Mouse (Mus musculus) lung, postnatal 0 days (tissue): Measurements from ENCODE around the gene Ahdc1. TPM values are rescaled to one million over a fixed set of nuclear protein-coding genes. Genes with fewer than 3 reads are reported as not detected.
"Not testable (repeated sequence)": the region's sequence is repeated elsewhere in the genome, so short reads cannot be mapped to it uniquely, and the experiment has no call there.

Experiments used
- ATAC-seq: fragments of 200-750 bp; cut with Nextera tagmentation; 2 replicates; pipeline ENCODE4 v1.8.0; 2017; ENCODE audit warnings: moderate library complexity
- DNase-seq: peaks from one replicate; pipeline ENCODE4 v3.0.0-alpha.2; 2016; ENCODE audit warnings: low spot score
- H3K27ac ChIP-seq: fragments of 300-500 bp; sonication (generic); 2 replicates; pipeline ENCODE4 v1.5.1; 2014; ENCODE audit warnings: antibody characterized with exemption, mild to moderate bottlenecking, low read length, mixed read lengths
- H3K27me3 ChIP-seq: fragments of 300-500 bp; sonication (generic); replicated peaks from 2 replicates; pipeline ENCODE4 v1.6.1; 2014; ENCODE audit warnings: low read length, mixed read lengths; ENCODE audit not compliant: insufficient read depth
- H3K36me3 ChIP-seq: fragments of 300-500 bp; sonication (generic); 2 replicates; pipeline ENCODE4 v1.6.1; 2014; ENCODE audit warnings: low read length, mixed read lengths; ENCODE audit not compliant: insufficient read depth
- H3K4me1 ChIP-seq: fragments of 300-500 bp; sonication (generic); 2 replicates; pipeline ENCODE4 v1.6.1; 2014; ENCODE audit warnings: antibody characterized with exemption, low read depth, low read length, mixed read lengths; ENCODE audit not compliant: insufficient read depth
- H3K4me2 ChIP-seq: fragments of 300-500 bp; sonication (generic); replicated peaks from 2 replicates; pipeline ENCODE4 v1.6.1; 2014; ENCODE audit warnings: low read depth, mild to moderate bottlenecking, low read length, moderate library complexity, mixed read lengths
- H3K4me3 ChIP-seq: fragments of 300-500 bp; sonication (generic); 2 replicates; pipeline ENCODE4 v1.5.1; 2014; ENCODE audit warnings: low read depth, low read length
- H3K9ac ChIP-seq: fragments of 300-500 bp; sonication (generic); replicated peaks from 2 replicates; pipeline ENCODE4 v1.6.1; 2014; ENCODE audit warnings: low read depth, mild to moderate bottlenecking
- H3K9me3 ChIP-seq: fragments of 300-500 bp; sonication (generic); 2 replicates; pipeline ENCODE4 v1.6.1; 2016; ENCODE audit warnings: low read length, mixed read lengths
- CTCF ChIP-seq: IDR thresholded peaks from 2 replicates; pipeline ENCODE4 v1.5.1; 2016; ENCODE audit warnings: antibody characterized with exemption, mild to moderate bottlenecking
- EP300 ChIP-seq: IDR thresholded peaks from 2 replicates; pipeline ENCODE4 v1.6.1; 2016; ENCODE audit warnings: antibody characterized with exemption, mild to moderate bottlenecking, control low read depth
- WGBS: fragments of 180-500 bp; shearing (Covaris S2); extraction: QIAGEN DNeasy Blood & Tissue Kit; methylation state at CpG from one replicate; pipeline ENCODE4 v1.1.7; 2014; 5-methylcytosine and 5-hydroxymethylcytosine counted together
- polyA plus RNA-seq: library from polyadenylated mRNA; unstranded; fragments of >200 nt; fragmentation: Nextera tagmentation; extraction: Ambion mirVana; gene quantifications from 2 replicates; pipeline ENCODE4 v1.2.1, GENCODE M21; 2015

The Ahdc1 gene
- polyA plus RNA-seq, 1 experiment from 2014 or later: 3.9 TPM

- no peak for ATAC-seq
- DNase-seq: no peak
- Histone ChIP-seq H3K27me3 (no peaks in the 10 kb centered on the region), H3K4me1 (no peaks in the 10 kb centered on the region), H3K27ac (no peak overlapping the region), H3K36me3 (no peaks in the 10 kb centered on the region), H3K4me2 (no peak overlapping the region), H3K9me3 (no peaks in the 10 kb centered on the region), H3K4me3 (no peak overlapping the region), H3K9ac (no peak overlapping the region)
- TF ChIP-seq EP300 (no peak), CTCF (no peak)
- 58% methylated on average over 21 of the region's 21 CpGs for WGBS
These were observed 7.6 kb upstream of the Ahdc1 start for GRCm38 (mm10) chr4:133003316-133004018.

- TF ChIP-seq CTCF (peak; percentile 100), EP300 (no peak)
- ATAC-seq (peak; percentile 61), DNase-seq (peak; percentile 86)
- Histone ChIP-seq H3K27me3 (0 out of 2 replicates have a peak, but pooled peaks cover 5% of the 10 kb centered on the region), H3K27ac (no peak overlapping the region), H3K36me3 (no peaks in the 10 kb centered on the region), H3K4me1 (no peaks in the 10 kb centered on the region), H3K4me2 (no peak overlapping the region), H3K4me3 (no peak overlapping the region), H3K9ac (no peak overlapping the region), H3K9me3 (no peaks in the 10 kb centered on the region)
- WGBS: 3% methylated on average over 3 of the region's 3 CpGs
These were observed 5.8 kb upstream of the Ahdc1 start for GRCm38 (mm10) chr4:133005233-133005632.

DNA sequence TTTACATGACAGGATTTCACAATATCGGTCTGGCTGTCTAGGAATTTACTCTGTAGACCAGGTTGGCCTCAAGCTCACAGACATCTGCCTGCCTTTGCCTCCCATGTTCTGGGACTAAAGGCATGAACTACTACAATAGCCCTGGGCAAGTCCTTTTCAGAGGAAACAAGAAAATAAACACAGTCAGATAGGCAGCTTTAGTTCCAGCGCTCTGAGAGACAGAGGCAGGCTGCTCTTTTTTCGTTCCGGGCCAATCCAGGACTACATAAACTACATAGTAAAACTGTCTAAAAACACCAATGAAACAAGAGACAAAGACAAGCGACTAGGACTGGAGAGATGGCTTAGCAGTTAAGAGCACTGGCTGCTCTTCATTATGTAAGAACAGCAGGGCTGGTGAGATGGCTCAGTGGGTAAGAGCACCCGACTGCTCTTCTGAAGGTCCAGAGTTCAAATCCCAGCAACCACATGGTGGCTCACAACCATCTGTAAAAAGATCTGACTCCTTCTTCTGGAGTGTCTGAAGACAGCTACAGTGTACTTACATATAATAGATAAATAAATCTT is 5.1 kb upstream of the Ahdc1 start:
- ATAC-seq, DNase-seq: not testable (repeated sequence)

DNA sequence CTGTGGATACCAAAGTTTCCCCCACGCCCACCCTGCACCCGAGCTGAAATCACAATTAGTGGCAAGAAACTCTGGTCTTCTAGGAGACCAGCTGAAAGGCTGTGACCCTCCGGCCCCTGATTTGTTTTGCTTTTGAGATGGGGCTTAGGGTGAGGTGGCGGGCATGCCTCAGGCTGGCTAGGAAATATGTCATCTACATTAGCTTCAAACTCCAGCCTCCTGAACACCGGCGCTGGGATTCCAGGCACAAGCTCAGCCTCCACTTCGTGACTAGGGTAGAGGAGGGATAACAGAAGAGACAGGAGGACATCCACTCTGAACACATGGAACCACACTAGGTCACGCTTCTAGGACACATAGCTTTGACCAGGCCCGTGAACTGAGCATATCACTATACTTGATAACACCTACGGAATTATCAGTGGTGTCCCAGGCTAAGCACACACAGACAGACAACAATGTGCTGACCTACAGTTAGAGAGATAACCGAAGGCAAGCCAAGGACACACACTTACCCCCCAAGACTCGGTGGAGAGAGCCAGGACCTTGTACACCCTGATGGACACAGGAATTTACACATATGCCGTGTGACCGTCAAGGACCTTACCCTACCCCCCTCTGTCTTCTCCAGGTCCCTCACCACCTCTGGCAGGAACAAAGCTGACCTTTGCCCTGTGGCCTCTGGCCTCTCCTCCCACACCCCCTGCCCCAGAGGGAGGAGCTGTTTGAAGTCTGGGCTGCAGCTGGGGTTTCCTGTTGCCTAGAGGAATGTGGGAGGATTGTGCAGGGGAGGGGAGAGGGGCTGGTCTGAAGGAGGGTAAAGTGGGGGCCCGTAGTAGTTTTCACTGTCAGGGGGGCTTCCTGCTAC is 3.3 kb upstream of the Ahdc1 start:
- no peak overlapping the region for H3K9ac ChIP-seq
- H3K4me1 ChIP-seq: no peaks in the 10 kb centered on the region; the same call in 1 of the 2 replicates
- H3K27ac ChIP-seq: no peak overlapping the region
- H3K4me3 ChIP-seq: no peak overlapping the region
- H3K36me3 ChIP-seq: no peaks in the 10 kb centered on the region
- WGBS: 38% methylated on average over 15 of the region's 15 CpGs
- 0 out of 2 replicates have a peak, but pooled peaks cover 5% of the 10 kb centered on the region for H3K27me3 ChIP-seq
- ATAC-seq: no peak
- DNase-seq: no peak
- no peak for TF ChIP-seq CTCF
- TF ChIP-seq EP300: no peak
- H3K9me3 ChIP-seq: no peaks in the 10 kb centered on the region
- H3K4me2 ChIP-seq: no peak overlapping the region

More for the DNA sequence above, 5.1 kb upstream of the Ahdc1 start:
- 52% methylated on average over 6 of the region's 6 CpGs for WGBS
- H3K36me3 ChIP-seq, H3K4me1 ChIP-seq, H3K9ac ChIP-seq, H3K4me2 ChIP-seq, H3K4me3 ChIP-seq, H3K27ac ChIP-seq, H3K27me3 ChIP-seq, H3K9me3 ChIP-seq: not testable (repeated sequence)

DNA sequence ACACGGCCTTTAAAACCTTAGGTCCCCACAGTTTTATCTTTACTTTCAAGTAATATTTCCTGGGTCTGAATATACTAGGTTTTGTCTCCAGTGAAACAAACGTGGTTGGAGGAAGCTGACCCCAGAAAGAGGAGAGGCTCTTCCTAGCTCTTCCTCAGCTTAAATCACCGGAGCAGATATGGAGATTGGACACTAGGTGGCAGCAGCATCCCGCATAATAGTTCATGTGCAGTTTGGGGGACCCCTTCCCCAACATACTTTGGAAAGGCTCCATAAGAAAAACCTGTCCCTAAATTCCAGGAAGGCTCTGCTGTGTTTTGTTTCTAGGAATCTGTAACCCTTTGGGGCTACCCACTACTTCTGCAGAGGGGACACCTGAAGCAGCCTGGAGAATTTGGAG is 1.9 kb upstream of the Ahdc1 start:
- H3K4me1 ChIP-seq: peaks cover 2% of the 10 kb centered on the region; the same call in 1 of the 2 replicates
- no peak for ATAC-seq
- 1% methylated on average over 4 of the region's 4 CpGs for WGBS
- H3K27ac ChIP-seq: no peak overlapping the region
- no peak overlapping the region for H3K9ac ChIP-seq
- no peaks in the 10 kb centered on the region for H3K36me3 ChIP-seq
- no peak overlapping the region for H3K4me2 ChIP-seq
- DNase-seq: peak; percentile 74
- no peak for TF ChIP-seq EP300
- TF ChIP-seq CTCF: peak; percentile 89
- H3K4me3 ChIP-seq: no peak overlapping the region
- H3K9me3 ChIP-seq: no peaks in the 10 kb centered on the region
- H3K27me3 ChIP-seq: 0 out of 2 replicates have a peak, but pooled peaks cover 5% of the 10 kb centered on the region

DNA sequence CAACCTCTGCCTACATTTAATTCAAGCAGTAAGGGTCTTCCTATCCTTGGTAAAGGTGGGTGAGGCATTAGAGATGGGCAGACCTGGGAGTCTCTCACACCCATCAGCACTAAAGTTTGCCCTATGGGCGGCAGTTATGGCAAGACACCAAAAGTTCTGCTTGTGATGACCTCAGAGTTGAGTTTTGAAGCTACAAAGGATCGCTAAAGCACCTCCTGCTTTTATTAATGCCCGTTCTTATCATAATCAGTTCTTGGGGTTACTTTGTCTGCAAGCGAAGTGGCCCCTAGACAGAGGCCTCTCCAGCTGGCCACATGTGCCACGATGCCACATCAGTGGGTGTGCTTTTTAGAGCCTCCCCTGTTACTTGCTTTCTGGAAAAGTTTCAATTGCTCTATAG is 1.4 kb upstream of the Ahdc1 start:
- H3K4me1 ChIP-seq: peaks cover 5% of the 10 kb centered on the region; the same call in 1 of the 2 replicates
- TF ChIP-seq EP300 (no peak), CTCF (no peak)

More for the DNA sequence above, 1.4 kb upstream of the Ahdc1 start:
- Histone ChIP-seq H3K36me3 (no peaks in the 10 kb centered on the region), H3K9ac (no peak overlapping the region), H3K27me3 (0 out of 2 replicates have a peak, but pooled peaks cover 5% of the 10 kb centered on the region), H3K4me2 (no peak overlapping the region), H3K9me3 (no peaks in the 10 kb centered on the region), H3K27ac (no peak overlapping the region), H3K4me3 (no peak overlapping the region)
- DNase-seq (no peak), ATAC-seq (no peak)
- WGBS: 59% methylated on average over 5 of the region's 5 CpGs
